Mouse (Mus musculus): ENCODE data around the gene Ankrd65.
A peak's percentile ranks its signal among the peaks of the same experiment; 100 is the strongest.
"Not testable (repeated sequence)": the region's sequence is repeated elsewhere in the genome, so short reads cannot be mapped to it uniquely, and the experiment has no call there.

The Ankrd65 gene

DNA sequence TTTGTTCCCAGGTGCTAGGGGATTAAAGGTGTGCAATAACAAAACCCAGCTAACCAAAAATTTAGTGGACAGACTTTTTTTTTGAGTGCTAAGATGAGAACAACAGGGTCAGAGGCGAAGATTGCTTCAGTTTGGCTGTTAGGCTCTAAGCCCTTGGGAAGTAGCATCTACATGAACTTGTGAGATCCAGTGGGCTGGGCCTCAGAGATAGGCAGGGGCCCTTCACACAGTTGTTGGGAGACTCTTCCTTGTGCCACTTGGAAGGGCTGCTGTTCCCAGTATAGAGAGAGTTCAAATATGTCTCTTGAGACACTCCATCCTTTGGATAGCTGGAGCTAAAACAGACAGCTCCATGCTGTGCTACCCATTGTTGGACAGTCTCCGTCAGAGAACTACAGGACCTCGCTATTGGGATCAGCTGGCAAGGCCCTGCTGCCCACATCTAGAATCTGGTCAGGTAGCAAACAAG is at the start of gene Ankrd65:
TSS of gene Ankrd65 (plus strand) at position 419 of the 469 bp plus-strand sequence.
- DNase-seq (ENCODE audit: low read depth), result no peak

DNA sequence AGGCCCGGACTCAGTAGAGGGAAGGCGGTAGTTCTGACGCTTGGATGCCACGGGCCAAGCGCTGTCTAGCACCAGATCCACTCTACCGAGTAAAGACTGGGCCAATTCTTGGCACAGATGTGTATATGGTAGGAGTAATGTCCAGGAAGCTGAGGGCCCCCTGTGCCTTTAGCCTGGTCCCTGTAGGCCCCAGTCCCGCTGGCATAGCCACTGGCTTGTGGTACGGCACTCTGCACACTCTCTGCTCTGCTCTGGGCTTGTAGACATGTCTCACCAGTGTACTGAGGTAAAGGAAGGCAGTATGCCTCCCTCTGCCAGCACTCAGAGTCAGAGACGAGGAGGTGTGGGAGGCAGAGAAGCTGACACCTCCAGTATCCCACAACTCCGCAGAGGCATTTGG is 49.6 kb upstream of the Ankrd65 start:
- not testable (repeated sequence) for DNase-seq (ENCODE audit: low read depth)

DNA sequence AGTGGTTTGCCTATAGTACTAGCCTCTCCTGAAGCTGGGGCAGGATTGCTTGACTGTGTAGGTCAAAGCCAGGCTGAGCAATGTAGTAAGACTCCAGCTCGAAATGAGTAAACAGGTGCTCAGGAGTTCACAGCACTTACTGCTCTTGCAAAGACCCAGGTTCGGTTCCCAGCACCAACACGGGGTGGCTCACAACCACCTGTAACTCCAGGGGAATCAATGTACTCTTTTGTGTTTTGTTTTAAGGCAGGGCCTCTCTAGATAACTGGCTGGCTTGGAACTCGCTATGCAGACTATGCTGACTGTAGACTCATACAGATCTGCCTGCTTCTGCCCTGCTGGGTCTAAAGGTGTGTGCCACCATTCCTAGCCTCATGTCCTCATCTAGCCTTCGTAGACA is 47.6 kb upstream of the Ankrd65 start:
- no peak for DNase-seq (ENCODE audit: low read depth)

DNA sequence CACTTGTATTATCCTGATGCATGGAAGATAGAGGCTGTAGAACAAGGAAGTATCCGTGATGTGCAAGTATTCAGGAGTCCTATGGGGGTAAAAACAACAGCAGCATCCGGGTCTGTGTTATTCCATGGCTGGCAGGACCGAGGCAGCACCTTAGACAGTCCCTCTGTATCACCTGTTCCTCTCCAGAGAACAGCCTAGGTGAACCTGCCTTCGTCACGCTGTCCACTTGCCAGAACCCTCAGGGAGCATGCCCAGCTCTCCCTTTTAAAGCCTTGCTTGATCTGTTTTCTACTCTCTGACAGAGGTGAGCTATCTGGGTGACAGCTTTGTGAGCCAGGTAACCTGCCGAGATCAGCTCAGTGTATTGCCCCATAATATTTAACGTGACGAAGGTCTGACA is 45.8 kb upstream of the Ankrd65 start:
- no peak for DNase-seq (ENCODE audit: low read depth)

DNA sequence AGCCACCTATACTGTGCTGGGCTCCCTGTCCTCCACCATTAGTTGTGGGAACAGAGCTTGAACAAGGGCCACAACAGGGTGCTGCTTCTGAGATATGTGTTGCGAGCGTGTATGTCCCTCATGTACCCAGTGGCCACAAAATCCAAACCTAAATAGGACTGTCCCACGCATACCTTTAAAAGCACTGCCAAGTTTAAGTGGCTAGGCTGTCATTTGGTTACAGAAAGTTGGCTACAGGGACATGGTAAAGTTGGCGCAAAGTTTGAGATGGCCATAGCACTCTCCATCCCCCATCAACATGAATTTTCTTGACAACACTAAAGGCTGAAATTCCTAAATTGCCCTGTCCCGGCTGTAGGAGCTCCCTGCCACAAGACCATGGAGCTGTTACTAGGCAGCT is 45.1 kb upstream of the Ankrd65 start:
- no peak for DNase-seq (ENCODE audit: low read depth)

DNA sequence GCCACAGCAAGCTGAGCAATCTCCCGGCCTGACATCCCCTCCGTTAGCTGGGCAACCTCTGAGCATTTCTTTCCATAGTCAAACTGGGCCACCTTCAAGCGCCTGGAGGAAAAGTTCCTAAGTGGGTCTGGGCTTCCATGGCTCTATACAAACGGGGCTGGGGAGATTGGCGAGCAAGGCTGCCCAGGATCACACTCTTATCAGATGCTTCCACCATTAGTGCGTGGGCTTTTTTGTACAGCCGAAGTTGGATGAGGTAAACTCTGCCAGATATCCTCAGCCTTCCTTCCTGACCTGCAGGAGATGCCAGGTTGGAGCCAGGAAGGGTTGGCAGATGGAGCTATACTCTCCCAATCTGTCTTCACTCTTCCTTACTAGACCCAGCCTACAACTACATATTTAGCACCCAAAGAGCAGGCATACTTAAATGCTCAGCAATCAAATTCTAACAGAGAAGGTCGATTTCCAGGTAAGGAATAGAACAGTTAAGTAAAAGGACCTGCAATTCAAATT is 44.1 kb upstream of the Ankrd65 start:
- no peak for DNase-seq (ENCODE audit: low read depth)

DNA sequence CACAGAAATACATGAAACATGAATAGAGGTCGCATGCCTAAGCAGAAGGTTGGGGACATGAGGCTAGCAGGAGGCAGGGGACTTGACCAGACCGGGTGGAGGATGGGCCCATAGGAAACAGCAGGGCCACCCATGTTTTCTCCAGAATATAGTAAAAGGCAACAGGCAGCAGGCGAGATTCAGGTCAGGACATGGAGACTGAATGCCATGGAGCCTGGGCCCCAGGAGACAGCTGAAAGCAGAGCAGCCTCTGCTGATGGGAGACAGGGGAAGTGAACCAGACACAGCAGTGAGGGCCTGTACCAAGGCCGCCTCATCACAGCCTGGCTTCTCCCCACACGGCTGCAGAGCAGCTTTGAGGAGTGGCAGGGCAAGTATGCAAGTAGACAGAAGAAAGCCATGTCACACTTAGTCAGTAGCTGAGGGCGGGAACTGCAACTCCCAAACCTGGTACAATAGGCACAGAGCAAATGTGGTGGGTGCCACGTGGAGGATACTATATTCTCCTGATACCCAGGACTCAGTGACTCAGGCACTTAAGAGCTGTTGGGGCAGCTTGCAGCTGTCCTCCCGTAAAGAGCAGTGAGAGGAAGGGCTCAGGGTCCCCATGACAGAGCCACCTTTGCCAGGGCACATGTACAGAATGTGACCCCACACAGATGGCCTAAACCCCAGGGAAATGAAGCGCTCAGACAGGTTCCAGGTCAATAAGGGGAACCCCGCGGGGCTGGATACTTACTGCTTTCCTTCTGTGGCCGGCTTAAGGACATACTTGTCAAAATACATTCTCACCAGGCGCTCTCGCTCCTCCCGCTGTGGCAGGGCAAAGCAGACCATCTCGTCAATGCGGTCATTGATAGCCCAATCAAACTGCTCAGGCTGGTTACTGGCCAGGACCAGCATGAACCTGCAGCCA is 43.4 kb upstream of the Ankrd65 start:
- no peak for DNase-seq (ENCODE audit: low read depth)

DNA sequence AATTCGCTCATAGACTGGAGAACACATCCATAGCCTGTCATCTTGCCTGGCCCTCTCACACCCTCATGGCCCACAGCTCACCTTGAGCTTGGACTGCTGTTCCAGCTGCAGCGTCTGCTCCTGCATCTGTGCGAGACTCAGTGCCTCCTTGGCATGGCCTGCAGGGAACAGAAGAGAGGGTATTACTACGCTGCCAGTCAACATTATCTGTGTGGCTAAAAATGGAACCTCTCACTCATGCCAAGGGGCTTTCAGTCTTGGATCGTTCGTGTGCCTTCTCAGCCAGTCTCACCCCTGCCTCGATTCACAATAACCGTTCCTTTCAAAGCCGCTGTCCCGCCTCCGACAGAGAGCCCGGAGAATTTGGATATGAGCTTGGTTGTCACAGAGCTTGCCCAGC is 33.2 kb upstream of the Ankrd65 start:
- DNase-seq (ENCODE audit: low read depth), result no peak

DNA sequence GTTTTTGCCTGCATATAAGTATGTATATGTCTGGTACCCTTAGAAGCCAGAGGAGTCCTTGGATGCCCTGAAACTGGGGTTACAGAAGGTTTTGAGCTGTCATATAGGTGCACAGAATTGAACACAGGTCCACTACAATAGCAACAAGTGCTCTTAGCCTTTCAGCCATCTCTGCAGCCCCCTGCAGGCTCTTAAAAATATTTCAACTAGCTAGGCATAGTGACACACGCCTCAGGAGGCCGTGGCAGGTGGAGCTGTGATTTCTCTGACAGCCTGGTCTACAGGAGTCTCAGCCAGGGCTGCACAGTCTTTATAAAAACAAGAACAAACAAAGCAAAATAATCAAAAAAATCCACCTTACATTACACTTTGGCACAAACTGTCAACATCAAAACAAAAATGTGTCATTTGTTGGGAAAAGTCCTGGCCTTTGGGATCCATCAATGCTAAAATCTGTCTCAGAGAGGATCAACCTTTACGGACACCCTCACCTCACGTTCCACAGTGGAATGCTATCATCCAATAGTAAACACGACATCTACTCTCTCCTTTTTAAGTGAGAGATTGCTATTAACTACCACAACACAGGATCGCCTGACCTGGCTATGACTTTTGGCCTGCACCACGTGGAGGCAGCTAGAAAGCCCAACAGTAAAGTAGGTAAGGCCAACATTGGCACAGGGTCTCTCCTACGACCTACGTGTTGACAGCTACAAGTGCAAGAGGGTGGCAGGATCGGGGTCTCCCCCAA is 30.2 kb upstream of the Ankrd65 start:
- DNase-seq (ENCODE audit: low read depth), result peak; percentile 62

DNA sequence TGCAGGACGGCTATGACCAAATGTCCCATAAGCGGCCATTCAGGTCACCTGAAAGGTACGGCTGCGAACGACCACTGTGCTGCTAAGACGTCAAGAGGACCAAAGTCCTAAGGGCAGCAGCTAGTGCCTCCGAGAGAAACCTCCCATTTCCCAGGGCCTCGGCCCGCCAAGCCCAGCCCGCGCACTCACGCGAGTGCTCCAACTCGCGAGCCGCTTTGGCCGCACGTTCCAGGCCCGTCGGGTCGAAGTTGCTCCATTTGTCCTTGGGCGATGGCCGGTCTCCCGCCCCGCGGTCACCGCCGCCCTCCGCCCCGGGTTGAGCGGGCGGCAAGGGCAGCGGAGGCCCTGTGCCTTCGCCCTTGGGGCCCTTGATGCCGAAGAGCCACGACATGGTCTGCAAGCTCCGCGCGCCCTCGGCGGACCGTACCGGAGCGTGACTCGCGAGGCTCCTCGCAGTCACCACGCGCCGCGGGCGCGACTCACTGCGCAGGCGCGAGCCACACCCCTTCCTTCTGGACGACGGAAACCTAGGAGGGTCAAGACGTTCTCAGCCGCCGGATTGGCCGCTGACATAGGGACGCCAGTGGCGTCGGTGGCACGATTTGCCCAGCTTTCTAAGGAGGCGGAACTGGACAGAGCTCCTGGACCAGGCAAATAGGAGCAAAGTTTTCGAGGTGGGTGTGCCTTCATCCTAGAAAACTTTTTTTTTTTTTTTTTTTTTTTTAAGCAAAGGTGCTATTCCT is 29.5 kb upstream of the Ankrd65 start, which contains the start of gene Atad3a:
TSS of gene Atad3a (minus strand) at position 481 of the 743 bp plus-strand sequence.
- peak; percentile 97 for DNase-seq (ENCODE audit: low read depth)

DNA sequence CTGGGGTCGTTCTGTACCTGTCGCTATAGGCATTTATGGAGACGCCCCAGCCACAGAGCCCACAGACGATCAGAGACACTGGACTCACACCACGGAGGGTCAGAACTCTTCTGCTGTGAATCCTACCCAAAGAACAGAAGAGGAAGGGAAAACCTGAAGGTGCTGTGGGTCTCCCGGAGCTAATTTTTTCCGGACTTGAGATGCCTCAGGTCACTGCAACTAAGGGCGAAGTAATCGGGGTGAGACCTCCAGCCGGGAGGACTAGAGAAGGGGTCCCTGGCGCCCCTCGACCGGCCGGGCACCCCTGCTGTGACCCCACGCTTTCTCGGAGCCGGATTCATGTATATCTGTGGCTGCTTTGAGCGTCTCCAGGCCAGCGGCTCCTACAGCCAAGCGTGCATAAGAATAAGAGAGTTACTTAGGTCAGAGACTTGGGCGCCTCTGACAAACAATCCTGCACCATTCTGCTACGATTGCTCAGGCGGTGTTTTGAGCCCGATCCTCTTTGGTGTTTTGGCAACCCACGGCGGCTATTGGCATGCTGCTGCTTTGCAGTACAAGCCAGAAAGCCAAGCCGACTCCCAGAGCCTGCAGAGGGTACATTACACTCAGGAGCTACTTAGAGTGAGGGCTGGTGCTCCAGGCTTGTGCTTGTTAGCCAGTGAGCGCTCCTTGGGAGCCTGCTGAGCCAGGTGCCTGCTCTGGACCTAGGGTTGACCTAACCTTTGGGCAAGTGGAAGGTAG is 28.7 kb upstream of the Ankrd65 start:
- peak; percentile 61 for DNase-seq (ENCODE audit: low read depth)

DNA sequence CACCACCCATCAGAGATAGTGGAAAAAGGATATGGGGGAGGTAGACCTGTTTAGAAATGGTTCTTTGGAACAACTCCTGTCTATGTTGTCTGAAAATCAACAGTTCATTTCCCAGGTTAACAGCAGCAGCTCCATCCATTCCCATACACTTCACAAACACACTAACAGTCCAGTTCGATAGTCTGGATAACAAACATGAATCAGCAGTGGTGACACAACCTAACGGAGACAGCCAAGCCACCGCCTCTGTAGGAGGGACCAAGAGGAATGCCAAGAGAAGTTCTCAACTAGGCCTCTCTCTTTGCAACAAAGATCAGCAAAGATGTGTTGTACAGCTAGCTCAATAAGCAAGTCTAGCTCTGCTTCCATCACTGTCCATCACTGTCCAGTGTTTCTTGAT is 27.9 kb upstream of the Ankrd65 start:
- peak; percentile 31 for DNase-seq (ENCODE audit: low read depth)

DNA sequence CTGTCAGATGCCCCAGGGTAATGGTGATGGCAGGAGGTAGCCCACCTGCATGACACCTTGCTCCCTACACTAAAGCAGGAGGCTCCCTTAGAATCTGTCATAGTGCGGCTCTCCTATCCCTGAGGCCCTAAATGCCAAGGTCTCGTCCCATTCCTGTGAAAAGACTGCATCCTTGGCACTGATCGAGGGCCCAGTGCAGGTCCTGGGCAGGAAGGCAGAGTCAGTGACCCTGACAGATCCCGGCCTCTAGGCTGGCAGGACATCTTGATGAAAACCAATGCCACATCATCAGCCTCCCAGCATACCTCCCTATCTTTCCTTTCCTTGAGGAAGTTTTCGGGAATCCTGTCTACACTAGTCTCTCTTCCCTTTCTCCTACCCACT is 20.8 kb upstream of the Ankrd65 start:
- no peak for DNase-seq (ENCODE audit: low read depth)

DNA sequence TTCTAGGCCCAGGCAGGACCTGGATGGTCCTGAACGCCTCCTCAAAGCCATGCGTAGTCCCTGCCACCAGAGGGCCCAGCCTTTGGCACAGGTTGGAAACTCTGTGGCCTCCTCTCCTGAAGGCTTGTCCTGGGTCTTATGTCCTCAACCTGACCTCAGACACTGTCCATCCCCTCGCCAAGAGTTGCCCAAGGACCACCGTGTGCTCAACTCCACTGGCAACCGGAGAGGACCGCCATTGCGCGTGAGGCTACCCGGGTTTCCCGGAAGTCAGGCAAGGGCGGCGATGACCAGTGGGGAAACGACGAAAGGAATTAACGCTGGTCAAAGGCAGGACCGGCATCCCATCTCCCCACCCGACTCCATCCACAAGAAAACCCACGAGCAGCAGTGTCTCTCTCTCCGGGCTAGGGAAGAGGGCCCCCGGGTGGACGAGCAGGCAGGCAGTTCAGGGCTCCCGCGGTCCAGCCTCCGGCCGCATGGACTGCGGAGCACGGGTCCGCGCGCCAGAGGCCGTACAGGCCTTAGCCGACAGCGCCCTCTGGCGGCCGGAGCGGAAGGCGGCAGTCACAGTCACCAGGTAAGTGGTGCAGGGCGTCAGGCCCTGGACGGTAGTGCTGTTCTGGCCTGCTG is 20.2 kb upstream of the Ankrd65 start:
- peak; percentile 94 for DNase-seq (ENCODE audit: low read depth)

DNA sequence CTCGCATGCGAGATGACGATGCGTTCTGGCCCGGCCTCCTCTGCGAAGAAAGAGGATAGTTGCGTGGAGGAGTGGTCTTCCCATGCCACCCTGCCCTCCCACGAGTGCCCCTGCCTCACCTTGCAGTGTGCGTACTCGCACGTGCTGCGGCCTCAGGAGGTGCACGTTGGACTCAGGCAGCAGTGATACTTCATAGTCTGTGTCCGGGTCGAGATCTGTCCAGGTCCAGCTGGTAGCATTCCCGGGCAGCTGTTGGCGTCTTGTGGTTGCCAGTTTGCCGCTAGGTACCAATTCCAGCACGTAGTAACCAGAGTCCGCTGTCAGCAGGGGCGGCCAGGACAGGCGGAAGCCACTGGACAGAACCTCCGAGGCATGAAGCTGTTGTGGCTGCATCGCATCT is 19.6 kb upstream of the Ankrd65 start:
- DNase-seq (ENCODE audit: low read depth), result no peak

DNA sequence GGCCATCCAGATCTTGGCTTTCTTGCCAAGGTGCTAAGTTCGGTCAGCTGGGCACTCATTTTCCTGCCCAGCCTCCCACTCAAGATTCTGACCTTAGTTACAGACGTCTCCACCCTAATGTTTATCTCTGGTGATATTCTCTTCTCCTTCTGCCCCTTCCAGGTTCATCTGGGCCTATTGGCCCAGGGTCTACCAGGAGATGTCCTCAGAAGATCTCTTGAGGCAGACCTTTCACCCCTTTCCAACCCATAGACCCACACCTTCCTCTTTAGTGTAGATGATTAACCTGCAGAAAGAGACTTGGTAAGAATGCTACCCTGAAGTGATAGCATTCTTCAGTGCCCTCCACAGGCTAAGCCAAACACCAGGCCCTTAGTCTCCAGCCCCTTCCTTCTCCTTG is 18.5 kb upstream of the Ankrd65 start:
- no peak for DNase-seq (ENCODE audit: low read depth)

DNA sequence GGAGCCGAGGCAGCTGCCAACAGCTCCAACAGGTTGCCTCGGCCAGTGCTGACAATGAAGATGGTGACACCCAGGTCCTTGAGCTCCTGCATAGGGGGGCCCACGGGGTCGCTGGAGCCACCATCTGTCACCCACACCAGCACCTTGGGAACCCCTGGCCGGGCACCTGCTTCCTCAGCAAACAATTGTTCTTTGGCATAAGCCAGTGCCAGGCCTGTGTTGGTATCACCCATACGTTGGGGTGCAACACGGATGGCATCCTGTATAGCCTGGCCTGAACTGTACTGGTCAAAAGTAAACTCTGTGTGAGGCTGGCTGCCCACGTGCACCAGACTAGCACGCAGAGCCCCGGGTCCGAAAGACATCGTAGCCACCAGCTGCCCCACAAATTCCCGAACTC is 17.5 kb upstream of the Ankrd65 start:
- DNase-seq (ENCODE audit: low read depth), result no peak

DNA sequence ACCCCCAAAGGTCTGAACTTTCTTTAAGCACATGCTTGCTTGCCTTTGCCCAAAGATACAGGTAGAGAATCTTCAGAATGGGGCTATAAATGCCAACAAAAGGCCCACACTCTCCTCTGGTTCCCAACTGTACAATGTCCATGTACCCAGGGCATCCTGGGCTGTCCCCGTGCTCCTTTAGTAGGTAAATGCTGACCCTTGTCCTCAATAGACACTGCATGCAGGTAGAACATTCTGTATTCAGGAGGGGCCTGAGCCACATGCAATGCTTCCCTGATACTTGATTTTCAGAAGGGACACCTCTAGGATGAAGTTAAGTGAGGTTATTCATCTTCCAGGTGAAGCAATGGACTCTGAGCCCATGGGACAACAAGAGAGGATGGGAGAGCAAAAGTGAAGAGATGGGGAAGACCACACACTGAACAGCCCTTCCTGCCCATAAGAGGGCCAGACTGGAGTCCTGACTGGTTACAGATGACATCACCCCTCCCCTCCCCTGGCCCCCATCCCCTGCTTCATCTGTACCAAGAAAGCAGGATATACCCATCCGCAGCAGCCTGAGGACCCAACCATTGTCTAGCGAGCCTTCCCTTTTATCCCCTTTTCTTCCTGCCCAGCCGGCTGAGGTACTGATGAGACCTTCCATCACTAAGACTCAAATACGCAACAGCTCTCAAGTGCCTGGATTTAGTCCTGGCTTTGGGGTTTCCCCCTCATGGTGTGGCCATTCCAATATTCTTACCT is 16.7 kb upstream of the Ankrd65 start:
- no peak for DNase-seq (ENCODE audit: low read depth)

DNA sequence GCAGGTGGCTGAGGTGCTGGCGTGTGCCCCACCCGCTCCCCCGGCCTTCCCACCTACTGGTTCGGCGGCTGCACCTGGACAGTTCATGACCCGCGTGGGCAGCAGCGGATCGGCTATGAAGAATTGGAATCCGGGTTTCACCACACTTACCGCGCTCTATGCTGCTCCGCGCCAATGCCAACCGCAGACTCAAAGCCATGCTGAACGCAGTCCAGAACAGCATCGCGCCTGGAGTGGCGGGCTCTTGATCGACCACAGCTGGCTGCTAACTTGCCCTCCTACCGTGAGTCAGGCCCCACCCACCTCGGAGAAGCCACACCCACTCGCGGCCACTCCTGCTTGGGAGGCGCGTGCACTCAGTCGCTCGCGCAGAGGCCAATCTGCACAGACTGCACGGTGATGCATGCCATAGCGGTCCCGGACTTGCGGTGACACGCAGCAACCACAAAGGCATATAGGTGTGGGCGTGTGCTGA is 15.9 kb upstream of the Ankrd65 start, which contains the start of gene Vwa1:
TSS of gene Vwa1 (minus strand) at position 419 of the 475 bp plus-strand sequence.
- no peak for DNase-seq (ENCODE audit: low read depth)

All from NIH3T3 (cell line).